Mouse (Mus musculus): ENCODE measurements around the gene Anks3.

Anks3 gene

GRCm38 (mm10) chr16:4968426-4968825, 4.4 kb upstream of the Anks3 start:
- peak; percentile 55 for DNase-seq (ENCODE audit: low read depth, low spot score)

- DNase-seq (ENCODE audit: low read depth, low spot score) = no peak
These were observed 1.6 kb upstream of the Anks3 start for GRCm38 (mm10) chr16:4965392-4966129.

- DNase-seq (ENCODE audit: low read depth, low spot score) = no peak
These were observed 856 bp upstream of the Anks3 start for GRCm38 (mm10) chr16:4964731-4965391.

GRCm38 (mm10) chr16:4963346-4963745, 659 bp downstream of the Anks3 start:
- DNase-seq (ENCODE audit: low read depth, low spot score) = peak; percentile 48

GRCm38 (mm10) chr16:4960260-4960659, 3.7 kb downstream of the Anks3 start:
- DNase-seq (ENCODE audit: low read depth, low spot score) = no peak

- DNase-seq (ENCODE audit: low read depth, low spot score) = no peak
These were observed 6.6 kb downstream of the Anks3 start for GRCm38 (mm10) chr16:4957446-4957845.

- no peak for DNase-seq (ENCODE audit: low read depth, low spot score)
These were observed 7.4 kb downstream of the Anks3 start for GRCm38 (mm10) chr16:4956609-4957008.

- no peak for DNase-seq (ENCODE audit: low read depth, low spot score)
These were observed 16.6 kb downstream of the Anks3 start for GRCm38 (mm10) chr16:4947378-4947777.

- DNase-seq (ENCODE audit: low read depth, low spot score) = no peak
These were observed 17.9 kb downstream of the Anks3 start for GRCm38 (mm10) chr16:4946155-4946554.

GRCm38 (mm10) chr16:4945415-4945814, 18.6 kb downstream of the Anks3 start:
- DNase-seq (ENCODE audit: low read depth, low spot score) = no peak

- no peak for DNase-seq (ENCODE audit: low read depth, low spot score)
These were observed 20.6 kb downstream of the Anks3 start for GRCm38 (mm10) chr16:4943431-4943830.

GRCm38 (mm10) chr16:4942868-4943267, 21.1 kb downstream of the Anks3 start:
- DNase-seq (ENCODE audit: low read depth, low spot score) = no peak

GRCm38 (mm10) chr16:4941016-4941415, 23.0 kb downstream of the Anks3 start:
- DNase-seq (ENCODE audit: low read depth, low spot score) = no peak

- DNase-seq (ENCODE audit: low read depth, low spot score) = no peak
These were observed 23.6 kb downstream of the Anks3 start for GRCm38 (mm10) chr16:4940311-4940850.

GRCm38 (mm10) chr16:4939412-4939811, 24.6 kb downstream of the Anks3 start:
- DNase-seq (ENCODE audit: low read depth, low spot score) = no peak

- peak; percentile 96 for DNase-seq (ENCODE audit: low read depth, low spot score)
These were observed 25.0 kb downstream of the Anks3 start for GRCm38 (mm10) chr16:4938989-4939388.

- no peak for DNase-seq (ENCODE audit: low read depth, low spot score)
These were observed 25.5 kb downstream of the Anks3 start, which contains the start of gene Nudt16l1 for GRCm38 (mm10) chr16:4938461-4938860. Gene Nudt16l1 (plus strand): TSS chr16:4938761.

- no peak for DNase-seq (ENCODE audit: low read depth, low spot score)
These were observed 26.4 kb downstream of the Anks3 start for GRCm38 (mm10) chr16:4937351-4938190.

- no peak for DNase-seq (ENCODE audit: low read depth, low spot score)
These were observed 27.9 kb downstream of the Anks3 start for GRCm38 (mm10) chr16:4935931-4936703.

- DNase-seq (ENCODE audit: low read depth, low spot score) = no peak
These were observed 28.6 kb downstream of the Anks3 start for GRCm38 (mm10) chr16:4935430-4935829.

GRCm38 (mm10) chr16:4932429-4932828, 31.6 kb downstream of the Anks3 start:
- no peak for DNase-seq (ENCODE audit: low read depth, low spot score)
